10 mouse cellular contexts compared by ENCODE assay signal in the genomic region with DNA sequence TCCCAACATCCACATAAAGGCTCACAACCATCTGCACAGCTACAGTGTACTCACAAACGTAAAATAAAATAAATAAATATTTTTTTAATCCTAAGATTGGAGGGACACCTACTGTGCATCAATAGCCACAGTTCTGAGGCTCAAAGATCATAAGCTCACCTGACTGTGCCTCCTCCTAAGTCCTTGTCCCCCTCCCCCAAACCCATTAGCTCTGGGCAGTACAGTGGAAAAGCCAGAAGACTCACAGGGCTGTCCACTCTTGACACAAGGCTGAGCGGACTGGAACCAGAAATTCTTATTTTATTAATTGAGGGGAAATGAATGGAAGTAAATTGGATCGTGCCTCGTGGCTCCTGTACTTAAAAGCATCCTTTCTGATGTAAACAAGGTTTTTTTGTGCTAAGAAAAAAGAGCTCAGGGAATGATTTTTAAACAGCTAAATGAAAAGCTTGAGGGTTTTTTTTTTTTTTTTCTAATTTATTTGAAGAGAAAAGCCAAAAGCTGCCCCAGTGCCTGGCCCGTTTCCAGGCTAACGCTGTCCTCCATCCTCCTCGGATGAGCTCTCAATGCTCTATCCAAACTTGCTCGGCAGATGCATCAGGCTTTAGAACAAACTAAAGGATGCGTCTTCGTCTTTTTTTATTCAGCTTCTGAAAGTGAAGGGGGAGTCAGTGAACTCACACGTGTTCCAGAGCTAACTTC.
A peak's percentile ranks its signal among the peaks of the same experiment; 100 is the strongest.
DNase-seq lines count a peak whose midpoint lies in the region; ATAC-seq lines count a peak whose summit lies in the region.
"Had no signal": no experiment of that assay in that cellular context is flagged by ENCODE, and none has a peak within 500 bp of the region (broad histone marks: within the 10 kb centered on the region; RNA-seq: fewer than 3 reads in every experiment).

No protein-coding gene starts in this region.

- peak overlapping the region; percentile 58; the same call in 1 of the 2 replicates for H3K4me2 ChIP-seq in kidney, embryonic 15.5 days
- peak overlapping the region; percentile 57 for H3K4me2 ChIP-seq in embryonic facial prominence, embryonic 14.5 days (ENCODE audit: low read depth, low read length)
- H3K4me2 ChIP-seq in hindbrain, embryonic 12.5 days (replicated peaks), result peak overlapping the region; percentile 50
- peak overlapping the region; percentile 65 for H3K4me2 ChIP-seq in midbrain, embryonic 16.5 days (ENCODE audit: low read length)

- peaks cover 17% of the 10 kb centered on the region; the same call in 1 of the 2 replicates for H3K27me3 ChIP-seq in kidney, embryonic 15.5 days
- H3K27me3 ChIP-seq in embryonic facial prominence, embryonic 14.5 days (replicated peaks; ENCODE audit: control insufficient read depth, insufficient read depth, low read length), result peaks cover 2% of the 10 kb centered on the region; the same call in 1 of the 2 replicates
- H3K27me3 ChIP-seq in hindbrain, embryonic 12.5 days, result 0 out of 2 replicates have a peak, but pooled peaks cover 3% of the 10 kb centered on the region
- no peaks in the 10 kb centered on the region for H3K27me3 ChIP-seq in midbrain, embryonic 16.5 days (ENCODE audit: control insufficient read depth, insufficient read depth, low read depth, low read length)

- no peak overlapping the region for H3K27ac ChIP-seq in kidney, embryonic 15.5 days
- no peak overlapping the region for H3K27ac ChIP-seq in embryonic facial prominence, embryonic 14.5 days (replicated peaks; ENCODE audit: low read depth, low read length)
- no peak overlapping the region for H3K27ac ChIP-seq in hindbrain, embryonic 12.5 days
- no peak overlapping the region for H3K27ac ChIP-seq in midbrain, embryonic 16.5 days (ENCODE audit: low read length)

- H3K9ac ChIP-seq in kidney, embryonic 15.5 days, result no peak overlapping the region
- H3K9ac ChIP-seq in embryonic facial prominence, embryonic 14.5 days (ENCODE audit: low read depth, low read length), result no peak overlapping the region
- no peak overlapping the region for H3K9ac ChIP-seq in hindbrain, embryonic 12.5 days
- H3K9ac ChIP-seq in midbrain, embryonic 16.5 days (ENCODE audit: low read depth, low read length), result no peak overlapping the region

- H3K9me3 ChIP-seq in kidney, embryonic 15.5 days (replicated peaks), result no peaks in the 10 kb centered on the region
- no peaks in the 10 kb centered on the region for H3K9me3 ChIP-seq in embryonic facial prominence, embryonic 14.5 days (ENCODE audit: control insufficient read depth, low read length)
- no peaks in the 10 kb centered on the region for H3K9me3 ChIP-seq in hindbrain, embryonic 12.5 days (replicated peaks)
- no peaks in the 10 kb centered on the region for H3K9me3 ChIP-seq in midbrain, embryonic 16.5 days (replicated peaks; ENCODE audit: control insufficient read depth, low read length, poor library complexity, severe bottlenecking)

- 21% methylated on average over 11 of the region's 11 CpGs for WGBS in kidney, embryonic 15.5 days
- 11% methylated on average over 11 of the region's 11 CpGs for WGBS in embryonic facial prominence, embryonic 14.5 days
- 15% methylated on average over 11 of the region's 11 CpGs for WGBS in hindbrain, embryonic 12.5 days
- 6% methylated on average over 11 of the region's 11 CpGs for WGBS in midbrain, embryonic 16.5 days

- no peak overlapping the region for H3K4me3 ChIP-seq in kidney, embryonic 15.5 days (replicated peaks)
- H3K4me3 ChIP-seq in embryonic facial prominence, embryonic 14.5 days (ENCODE audit: low read depth, low read length), result no peak overlapping the region
- peak overlapping the region; percentile 24; the same call in 1 of the 2 replicates for H3K4me3 ChIP-seq in hindbrain, embryonic 12.5 days
- H3K4me3 ChIP-seq in midbrain, embryonic 16.5 days (ENCODE audit: low read depth, low read length), result peak overlapping the region; percentile 25
- H3K4me3 ChIP-seq: myocyte had no signal

- H3K36me3 ChIP-seq in kidney, embryonic 15.5 days, result no peaks in the 10 kb centered on the region
- no peaks in the 10 kb centered on the region for H3K36me3 ChIP-seq in embryonic facial prominence, embryonic 14.5 days (ENCODE audit: control insufficient read depth, insufficient read depth, low read length)
- H3K36me3 ChIP-seq in hindbrain, embryonic 12.5 days, result no peaks in the 10 kb centered on the region
- H3K36me3 ChIP-seq in midbrain, embryonic 16.5 days (ENCODE audit: control insufficient read depth, insufficient read depth, low read length), result no peaks in the 10 kb centered on the region
- H3K36me3 ChIP-seq: G1E had no signal

- ATAC-seq in kidney, embryonic 15.5 days (replicated peaks; ENCODE audit: low FRiP score), result no peak
- no peak for ATAC-seq in embryonic facial prominence, embryonic 14.5 days (ENCODE audit: low read depth)
- ATAC-seq in hindbrain, embryonic 12.5 days (ENCODE audit: low FRiP score), result no peak
- ATAC-seq in midbrain, embryonic 16.5 days, result no peak
- ATAC-seq in inflammation-experienced regulatory T-cells, adult 6 months, result no peak

- DNase-seq in kidney, adult 8-10 months, result no peak
- peak; percentile 7 for DNase-seq in embryonic facial prominence, embryonic 14.5 days (ENCODE audit: low spot score)
- DNase-seq in left cerebral cortex, postnatal 25 days (ENCODE audit: low spot score in 2 of 2), result no peak
- no peak for DNase-seq in layer of hippocampus, postnatal 14 days (ENCODE audit: low spot score in 2 of 2)

- H3K4me1 ChIP-seq in kidney, embryonic 15.5 days, result 0 out of 2 replicates have a peak, but pooled peaks cover 3% of the 10 kb centered on the region
- H3K4me1 ChIP-seq in embryonic facial prominence, embryonic 14.5 days (ENCODE audit: control insufficient read depth, insufficient read depth, low read length), result peaks cover 4% of the 10 kb centered on the region; the same call in 1 of the 2 replicates
- peaks cover 10% of the 10 kb centered on the region for H3K4me1 ChIP-seq in hindbrain, embryonic 12.5 days
- peaks cover 12% of the 10 kb centered on the region for H3K4me1 ChIP-seq in midbrain, embryonic 16.5 days (ENCODE audit: control insufficient read depth, insufficient read depth, low read length)

- intact Hi-C loops in left cerebral cortex, postnatal 25 days (cut with DNase I), result no loop called here

Comparison
In these comparisons a context has a peak if more than half of its experiments do, and no peak if none do; other contexts are left out.
1. H3K4me3 ChIP-seq: peak in hindbrain, embryonic 12.5 days (single experiment) and midbrain, embryonic 16.5 days (single experiment); none in kidney, embryonic 15.5 days (single experiment) and embryonic facial prominence, embryonic 14.5 days (single experiment).
2. Peak in every context shown above with its lines, with median percentiles within 50 percentile points of each other: H3K4me2 ChIP-seq.